Mouse (Mus musculus): ENCODE results near the gene Bcl2l15.

DNA sequence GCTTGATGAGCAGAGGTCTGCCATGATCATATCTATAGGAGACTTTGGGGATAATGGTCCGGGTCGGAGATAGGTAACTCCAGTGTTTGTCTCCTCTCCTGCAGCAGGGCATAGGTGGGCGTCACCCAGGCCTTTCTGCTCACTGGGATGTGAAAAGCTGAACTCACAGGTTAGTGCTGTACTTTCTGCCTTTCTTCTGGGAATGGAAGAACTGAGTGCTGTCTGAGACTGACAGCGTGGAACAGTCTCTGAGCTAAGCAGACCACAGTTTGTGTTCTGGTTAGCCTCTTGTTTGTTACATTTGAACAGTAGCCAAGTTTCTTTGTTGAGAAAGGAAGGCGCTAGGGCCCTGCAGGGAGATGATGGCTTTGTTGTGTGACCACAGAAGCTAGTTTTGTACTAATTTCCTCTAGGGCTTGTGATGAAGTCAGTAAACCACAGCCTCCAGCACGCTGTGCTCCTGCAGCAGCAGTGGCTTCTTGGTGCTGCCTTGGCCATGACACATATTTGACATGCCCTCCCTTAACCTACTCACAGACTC lies 27.5 kb downstream of the Bcl2l15 start:
- no peak for TF ChIP-seq CTCF (IDR thresholded peaks at IDR 0.05; ENCODE audit: low read depth)
- no peak for TF ChIP-seq EP300 (optimal IDR thresholded peaks at IDR 0.05)

Measured in stomach, postnatal 0 days (tissue).